Mouse (Mus musculus) testis, adult 2 months (tissue): ENCODE data around the gene Utp15.

Experiments
- CTCF ChIP-seq: fragments of 200-500 bp; IDR thresholded peaks from 2 replicates; pipeline ENCODE4 v1.5.1; 2012; ENCODE audit warnings: low read depth, mild to moderate bottlenecking, inconsistent platforms, low read length, moderate library complexity; ENCODE audit not compliant: control insufficient read depth, insufficient read depth, insufficient replicate concordance
- POLR2A ChIP-seq: fragments of 200-500 bp; IDR thresholded peaks from 2 replicates; pipeline ENCODE4 v1.6.1; 2012; ENCODE audit warnings: low read depth, mild to moderate bottlenecking, inconsistent platforms, low read length, moderate library complexity; ENCODE audit not compliant: control insufficient read depth

GRCm38 (mm10) chr13:98235451-98235850 is 27.4 kb downstream of the Utp15 start:
- TF ChIP-seq POLR2A (no peak), CTCF (no peak)
